Mouse (Mus musculus): ENCODE results near the gene Zfp335. TPM values are rescaled to one million over a fixed set of nuclear protein-coding genes. Genes with fewer than 3 reads are reported as not detected.

The Zfp335 gene
- total and polyA plus RNA-seq, 2 experiments from 2014 or later, result 11.1 to 29.0 TPM

DNA sequence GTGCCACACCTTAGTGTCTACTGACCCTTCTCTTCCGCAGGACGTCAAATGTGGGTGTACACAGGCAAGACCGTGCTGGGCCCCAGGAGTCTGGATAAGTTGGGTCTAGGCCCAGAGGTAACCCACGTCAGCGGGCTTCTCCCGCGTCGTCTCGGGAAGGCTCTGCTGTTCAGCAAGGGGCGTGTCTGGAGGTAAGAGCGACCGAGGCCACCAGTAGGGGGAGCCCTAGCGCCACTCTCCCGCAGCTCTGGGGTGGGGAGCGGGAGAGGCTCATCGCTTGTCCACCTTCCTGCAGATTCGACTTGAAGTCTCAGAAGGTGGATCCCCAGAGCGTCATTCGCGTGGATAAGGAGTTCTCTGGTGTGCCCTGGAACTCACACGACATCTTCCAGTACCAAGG, 41.7 kb upstream of the Zfp335 start:
- Histone ChIP-seq H3K9ac (replicated peaks; ENCODE audit: low read length, poor library complexity, severe bottlenecking) (no peak overlapping the region), H3K4me2 (ENCODE audit: low read depth, low read length, poor library complexity, severe bottlenecking) (peak overlapping the region; percentile 28; the same call in 1 of the 2 replicates), H3K27ac (ENCODE audit: low read depth, low read length) (no peak overlapping the region), H3K36me3 (ENCODE audit: insufficient read depth, low read length) (no peaks in the 10 kb centered on the region), H3K27me3 (ENCODE audit: insufficient read depth, low read length) (peaks cover 34% of the 10 kb centered on the region), H3K9me3 (ENCODE audit: low read length) (no peaks in the 10 kb centered on the region), H3K4me3 (ENCODE audit: low read depth, low read length) (no peak overlapping the region), H3K4me1 (ENCODE audit: insufficient read depth, low read length) (0 out of 2 replicates have a peak, but pooled peaks cover 4% of the 10 kb centered on the region)
- TF ChIP-seq CTCF (IDR thresholded peaks at IDR 0.05), result peak; percentile 96
- DNase-seq (ENCODE audit: low spot score) (peak; percentile 83), ATAC-seq (ENCODE audit: low FRiP score) (peak; percentile 70)
- WGBS, result 2% methylated on average over 21 of the region's 21 CpGs

GRCm38 (mm10) chr2:164952448-164952847, 40.9 kb upstream of the Zfp335 start:
- Histone ChIP-seq H3K4me2 (ENCODE audit: low read depth, low read length, poor library complexity, severe bottlenecking) (no peak overlapping the region), H3K36me3 (ENCODE audit: insufficient read depth, low read length) (no peaks in the 10 kb centered on the region), H3K9ac (replicated peaks; ENCODE audit: low read length, poor library complexity, severe bottlenecking) (no peak overlapping the region), H3K27ac (ENCODE audit: low read depth, low read length) (no peak overlapping the region), H3K27me3 (ENCODE audit: insufficient read depth, low read length) (peaks cover 34% of the 10 kb centered on the region), H3K4me3 (ENCODE audit: low read depth, low read length) (no peak overlapping the region), H3K4me1 (ENCODE audit: insufficient read depth, low read length) (0 out of 2 replicates have a peak, but pooled peaks cover 4% of the 10 kb centered on the region), H3K9me3 (ENCODE audit: low read length) (no peaks in the 10 kb centered on the region)
- peak; percentile 40 for TF ChIP-seq CTCF (IDR thresholded peaks at IDR 0.05)
- DNase-seq (ENCODE audit: low spot score), result no peak
- WGBS, result 45% methylated on average over 12 of the region's 13 CpGs
- ATAC-seq (ENCODE audit: low FRiP score), result no peak

- Histone ChIP-seq H3K27ac (ENCODE audit: low read depth, low read length) (no peak overlapping the region), H3K4me3 (ENCODE audit: low read depth, low read length) (no peak overlapping the region), H3K36me3 (ENCODE audit: insufficient read depth, low read length) (no peaks in the 10 kb centered on the region), H3K9me3 (ENCODE audit: low read length) (no peaks in the 10 kb centered on the region), H3K9ac (replicated peaks; ENCODE audit: low read length, poor library complexity, severe bottlenecking) (no peak overlapping the region), H3K4me2 (ENCODE audit: low read depth, low read length, poor library complexity, severe bottlenecking) (no peak overlapping the region), H3K27me3 (ENCODE audit: insufficient read depth, low read length) (peaks cover 34% of the 10 kb centered on the region), H3K4me1 (ENCODE audit: insufficient read depth, low read length) (0 out of 2 replicates have a peak, but pooled peaks cover 4% of the 10 kb centered on the region)
- WGBS, result 85% methylated on average over 4 of the region's 4 CpGs
- ATAC-seq (ENCODE audit: low FRiP score) (no peak), DNase-seq (ENCODE audit: low spot score) (no peak)
- TF ChIP-seq CTCF (IDR thresholded peaks at IDR 0.05), result peak; percentile 59
Observed at GRCm38 (mm10) chr2:164951745-164952144, 40.2 kb upstream of the Zfp335 start.

- H3K4me2 ChIP-seq (ENCODE audit: low read depth, low read length, poor library complexity, severe bottlenecking), result no peak overlapping the region
- 30% methylated on average over 13 of the region's 13 CpGs for WGBS
Observed at GRCm38 (mm10) chr2:164950501-164950900, 38.9 kb upstream of the Zfp335 start.

DNA sequence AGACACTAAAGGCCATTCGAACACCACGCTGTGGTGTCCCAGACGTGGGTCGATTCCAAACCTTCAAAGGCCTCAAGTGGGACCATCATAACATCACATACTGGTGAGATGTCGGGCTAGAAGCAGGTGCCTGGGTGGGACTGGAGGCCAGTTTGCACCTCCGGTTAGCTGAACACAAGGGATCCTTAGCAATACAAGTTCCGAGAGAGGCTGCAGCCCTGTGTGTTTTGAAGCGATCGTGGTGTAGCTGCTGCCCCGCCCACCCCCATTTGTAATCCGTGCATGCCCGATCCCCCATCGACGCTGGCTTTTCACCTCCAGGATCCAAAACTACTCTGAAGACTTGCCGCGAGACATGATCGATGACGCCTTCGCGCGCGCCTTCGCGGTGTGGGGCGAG, 37.4 kb upstream of the Zfp335 start:
- peaks cover 34% of the 10 kb centered on the region for H3K27me3 ChIP-seq (ENCODE audit: insufficient read depth, low read length)
- ATAC-seq (ENCODE audit: low FRiP score) (no peak), DNase-seq (ENCODE audit: low spot score) (no peak)
- no peaks in the 10 kb centered on the region for H3K9me3 ChIP-seq (ENCODE audit: low read length)
- peak overlapping the region; percentile 36 for H3K4me2 ChIP-seq (ENCODE audit: low read depth, low read length, poor library complexity, severe bottlenecking)
- WGBS, result 6% methylated on average over 25 of the region's 25 CpGs
- H3K4me3 ChIP-seq (ENCODE audit: low read depth, low read length), result peak overlapping the region; percentile 19
- 0 out of 2 replicates have a peak, but pooled peaks cover 4% of the 10 kb centered on the region for H3K4me1 ChIP-seq (ENCODE audit: insufficient read depth, low read length)
- H3K36me3 ChIP-seq (ENCODE audit: insufficient read depth, low read length), result no peaks in the 10 kb centered on the region
- no peak overlapping the region for H3K27ac ChIP-seq (ENCODE audit: low read depth, low read length)
- H3K9ac ChIP-seq (replicated peaks; ENCODE audit: low read length, poor library complexity, severe bottlenecking), result no peak overlapping the region
- TF ChIP-seq CTCF (IDR thresholded peaks at IDR 0.05), result no peak

More at GRCm38 (mm10) chr2:164950501-164950900, 38.9 kb upstream of the Zfp335 start:
- no peak overlapping the region for H3K9ac ChIP-seq (replicated peaks; ENCODE audit: low read length, poor library complexity, severe bottlenecking)
- no peaks in the 10 kb centered on the region for H3K36me3 ChIP-seq (ENCODE audit: insufficient read depth, low read length)
- no peak overlapping the region for H3K27ac ChIP-seq (ENCODE audit: low read depth, low read length)
- H3K4me1 ChIP-seq (ENCODE audit: insufficient read depth, low read length), result 0 out of 2 replicates have a peak, but pooled peaks cover 4% of the 10 kb centered on the region
- peak; percentile 63 for TF ChIP-seq CTCF (IDR thresholded peaks at IDR 0.05)
- ATAC-seq (ENCODE audit: low FRiP score) (no peak), DNase-seq (ENCODE audit: low spot score) (no peak)
- no peaks in the 10 kb centered on the region for H3K9me3 ChIP-seq (ENCODE audit: low read length)
- H3K27me3 ChIP-seq (ENCODE audit: insufficient read depth, low read length), result peaks cover 34% of the 10 kb centered on the region
- H3K4me3 ChIP-seq (ENCODE audit: low read depth, low read length), result no peak overlapping the region

GRCm38 (mm10) chr2:164947930-164948329, 36.4 kb upstream of the Zfp335 start:
- Histone ChIP-seq H3K4me1 (ENCODE audit: insufficient read depth, low read length) (0 out of 2 replicates have a peak, but pooled peaks cover 2% of the 10 kb centered on the region), H3K36me3 (ENCODE audit: insufficient read depth, low read length) (no peaks in the 10 kb centered on the region), H3K9ac (replicated peaks; ENCODE audit: low read length, poor library complexity, severe bottlenecking) (no peak overlapping the region), H3K9me3 (ENCODE audit: low read length) (no peaks in the 10 kb centered on the region), H3K4me2 (ENCODE audit: low read depth, low read length, poor library complexity, severe bottlenecking) (no peak overlapping the region), H3K27me3 (ENCODE audit: insufficient read depth, low read length) (peaks cover 34% of the 10 kb centered on the region), H3K27ac (ENCODE audit: low read depth, low read length) (no peak overlapping the region), H3K4me3 (ENCODE audit: low read depth, low read length) (no peak overlapping the region)
- DNase-seq (ENCODE audit: low spot score) (no peak), ATAC-seq (ENCODE audit: low FRiP score) (no peak)
- WGBS, result 22% methylated on average over 7 of the region's 7 CpGs
- no peak for TF ChIP-seq CTCF (IDR thresholded peaks at IDR 0.05)
